Mouse (Mus musculus) heart, adult 2 months (tissue): ENCODE data around the gene Dync1li1.

Source experiments
- CTCF ChIP-seq: fragments of 200-600 bp; IDR thresholded peaks from 2 replicates; pipeline ENCODE4 v1.8.1; 2022; ENCODE audit warnings: antibody characterized with exemption, mild to moderate bottlenecking, moderate library complexity
- EP300 ChIP-seq: fragments of 200-500 bp; IDR thresholded peaks from 2 replicates; pipeline ENCODE4 v1.6.1; 2011; ENCODE audit warnings: low read depth, low read length, control low read depth; ENCODE audit not compliant: insufficient read depth
- POLR2A ChIP-seq: fragments of 200-500 bp; IDR thresholded peaks from 2 replicates; pipeline ENCODE4 v1.6.1; 2011; ENCODE audit warnings: mild to moderate bottlenecking, low read depth, low read length, control low read depth; ENCODE audit not compliant: insufficient read depth

DNA sequence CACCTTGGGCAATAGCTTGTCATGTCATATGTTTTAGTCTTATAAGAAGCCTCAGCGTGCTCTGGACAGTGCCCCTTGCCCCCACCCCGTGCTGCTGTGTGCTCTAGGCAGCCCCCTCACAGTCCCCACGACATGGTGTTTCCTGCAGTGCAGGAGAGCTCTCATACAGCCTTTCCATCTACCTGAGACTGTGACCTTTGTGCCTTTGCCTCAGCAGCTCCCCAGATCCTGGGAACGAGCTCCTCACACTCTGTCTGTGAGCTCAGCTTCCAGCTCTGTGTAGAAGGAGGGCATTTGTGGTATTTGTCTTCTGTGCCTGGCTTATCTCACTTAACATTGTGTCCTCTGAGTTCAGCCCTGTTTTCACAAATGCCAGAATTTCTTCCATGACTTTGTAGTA is 13.3 kb downstream of the Dync1li1 start:
- TF ChIP-seq POLR2A (no peak), EP300 (no peak), CTCF (no peak)
